Mouse (Mus musculus) stomach, postnatal 0 days (tissue): ENCODE measurements around the gene Tmem132d. TPM values are rescaled to one million over a fixed set of nuclear protein-coding genes. Genes with fewer than 3 reads are reported as not detected.

Experiments used
- ATAC-seq: fragments of 200-750 bp; cut with Nextera tagmentation; 2 replicates; pipeline ENCODE4 v1.8.0; 2017; ENCODE audit not compliant: low FRiP score, low TSS enrichment
- DNase-seq: peaks from one replicate; pipeline ENCODE4 v3.0.0-alpha.2; 2016; ENCODE audit warnings: low spot score
- H3K27ac ChIP-seq: fragments of 300-500 bp; sonication (generic); replicated peaks from 2 replicates; pipeline ENCODE4 v1.5.1; 2014; ENCODE audit warnings: mild to moderate bottlenecking, control low read depth
- H3K27me3 ChIP-seq: fragments of 300-500 bp; sonication (generic); 2 replicates; pipeline ENCODE4 v1.6.1; 2014; ENCODE audit warnings: low read length; ENCODE audit not compliant: control insufficient read depth, insufficient read depth
- H3K36me3 ChIP-seq: fragments of 300-500 bp; sonication (generic); 2 replicates; pipeline ENCODE4 v1.6.1; 2014; ENCODE audit warnings: low read length, mixed read lengths; ENCODE audit not compliant: control insufficient read depth, insufficient read depth
- H3K4me1 ChIP-seq: fragments of 300-500 bp; sonication (generic); replicated peaks from 2 replicates; pipeline ENCODE4 v1.6.1; 2014; ENCODE audit warnings: antibody characterized with exemption; ENCODE audit not compliant: control insufficient read depth, insufficient read depth
- H3K4me2 ChIP-seq: fragments of 300-500 bp; sonication (generic); replicated peaks from 2 replicates; pipeline ENCODE4 v1.6.1; 2014; ENCODE audit warnings: low read depth, mild to moderate bottlenecking, control low read depth, moderate library complexity
- H3K4me3 ChIP-seq: fragments of 300-500 bp; sonication (generic); 2 replicates; pipeline ENCODE4 v1.5.1; 2014; ENCODE audit warnings: low read depth, low read length, control low read depth
- H3K9ac ChIP-seq: fragments of 300-500 bp; sonication (generic); 2 replicates; pipeline ENCODE4 v1.6.1; 2014; ENCODE audit warnings: mild to moderate bottlenecking, low read length, control low read depth, mixed read lengths
- H3K9me3 ChIP-seq: fragments of 300-500 bp; sonication (generic); 2 replicates; pipeline ENCODE4 v1.6.1; 2016; ENCODE audit warnings: low read length; ENCODE audit not compliant: control insufficient read depth
- CTCF ChIP-seq: IDR thresholded peaks from 2 replicates; pipeline ENCODE4 v1.5.1; 2016; ENCODE audit warnings: antibody characterized with exemption, low read depth, mild to moderate bottlenecking, moderate library complexity
- EP300 ChIP-seq: optimal IDR thresholded peaks from 2 replicates; pipeline ENCODE3; 2016; ENCODE audit warnings: antibody characterized with exemption
- WGBS: fragments of 180-500 bp; shearing (Covaris S2); extraction: QIAGEN DNeasy Blood & Tissue Kit; methylation state at CpG from one replicate; pipeline ENCODE4 v1.1.7; 2014; 5-methylcytosine and 5-hydroxymethylcytosine counted together
- polyA plus RNA-seq: library from polyadenylated mRNA; unstranded; fragments of >200 nt; fragmentation: Nextera tagmentation; extraction: Ambion mirVana; gene quantifications from 2 replicates; pipeline ENCODE4 v1.2.1, GENCODE M21; 2015

The Tmem132d gene
- polyA plus RNA-seq, 1 experiment from 2014 or later: 0.16 TPM

- no peak overlapping the region for H3K4me2 ChIP-seq
- no peaks in the 10 kb centered on the region for H3K4me1 ChIP-seq
- WGBS: 90% methylated on average over 7 of the region's 7 CpGs
- no peaks in the 10 kb centered on the region for H3K36me3 ChIP-seq
- DNase-seq (no peak), ATAC-seq (no peak)
- H3K4me3 ChIP-seq: no peak overlapping the region
- H3K27me3 ChIP-seq: no peaks in the 10 kb centered on the region
- TF ChIP-seq EP300 (no peak), CTCF (no peak)
- H3K9ac ChIP-seq: no peak overlapping the region
- no peak overlapping the region for H3K27ac ChIP-seq
- H3K9me3 ChIP-seq: no peaks in the 10 kb centered on the region
Observed at GRCm38 (mm10) chr5:128369111-128369510, 63.8 kb downstream of the Tmem132d start.

GRCm38 (mm10) chr5:128365261-128365985 lies 67.5 kb downstream of the Tmem132d start:
- Histone ChIP-seq H3K4me1 (no peaks in the 10 kb centered on the region), H3K27ac (no peak overlapping the region), H3K4me3 (no peak overlapping the region), H3K27me3 (no peaks in the 10 kb centered on the region), H3K4me2 (no peak overlapping the region), H3K36me3 (no peaks in the 10 kb centered on the region), H3K9ac (no peak overlapping the region), H3K9me3 (no peaks in the 10 kb centered on the region)
- no peak for DNase-seq
- no peak for ATAC-seq
- no peak for TF ChIP-seq EP300
- TF ChIP-seq CTCF: no peak
- WGBS: 74% methylated on average over 3 of the region's 3 CpGs

DNA sequence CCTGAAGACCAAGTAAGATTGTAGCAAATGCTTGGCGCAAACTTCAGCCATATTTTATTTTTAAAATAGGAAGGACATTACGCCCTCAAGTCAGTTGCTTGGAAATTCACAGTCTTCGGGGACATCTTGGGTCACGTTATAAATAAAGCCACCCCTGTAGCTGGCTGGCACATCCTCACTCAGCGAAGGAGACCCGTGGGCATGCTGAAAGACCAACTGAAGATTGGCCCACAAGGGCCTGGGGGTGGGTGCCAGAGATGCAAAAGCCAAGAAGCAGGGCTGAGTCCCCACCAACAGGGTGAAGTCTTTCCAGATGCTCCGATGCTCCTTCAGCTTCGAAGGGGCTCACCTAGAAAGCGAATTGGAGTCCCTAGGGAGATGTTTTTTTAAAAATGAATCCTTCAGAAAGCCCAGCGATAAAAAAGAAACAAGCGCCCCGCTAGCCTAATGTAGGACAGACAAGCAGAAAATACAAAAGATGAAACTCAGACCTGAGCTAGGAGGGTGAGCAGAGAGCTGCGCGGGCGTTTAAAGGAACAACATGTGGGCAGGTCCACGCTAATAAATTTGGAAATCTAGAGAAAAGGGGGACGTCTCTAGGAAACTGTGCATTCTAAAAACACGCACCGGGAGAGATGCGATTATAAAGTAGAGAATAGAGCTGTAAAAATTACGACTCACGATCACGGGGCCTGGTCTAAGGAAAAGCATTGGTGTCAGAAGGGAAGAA lies 71.8 kb downstream of the Tmem132d start:
- Histone ChIP-seq H3K9ac (no peak overlapping the region), H3K36me3 (no peaks in the 10 kb centered on the region), H3K27ac (no peak overlapping the region), H3K4me3 (no peak overlapping the region), H3K9me3 (no peaks in the 10 kb centered on the region), H3K27me3 (no peaks in the 10 kb centered on the region), H3K4me1 (no peaks in the 10 kb centered on the region), H3K4me2 (no peak overlapping the region)
- ATAC-seq (no peak), DNase-seq (no peak)
- TF ChIP-seq CTCF: no peak
- TF ChIP-seq EP300: no peak
- WGBS: 71% methylated on average over 23 of the region's 23 CpGs

DNA sequence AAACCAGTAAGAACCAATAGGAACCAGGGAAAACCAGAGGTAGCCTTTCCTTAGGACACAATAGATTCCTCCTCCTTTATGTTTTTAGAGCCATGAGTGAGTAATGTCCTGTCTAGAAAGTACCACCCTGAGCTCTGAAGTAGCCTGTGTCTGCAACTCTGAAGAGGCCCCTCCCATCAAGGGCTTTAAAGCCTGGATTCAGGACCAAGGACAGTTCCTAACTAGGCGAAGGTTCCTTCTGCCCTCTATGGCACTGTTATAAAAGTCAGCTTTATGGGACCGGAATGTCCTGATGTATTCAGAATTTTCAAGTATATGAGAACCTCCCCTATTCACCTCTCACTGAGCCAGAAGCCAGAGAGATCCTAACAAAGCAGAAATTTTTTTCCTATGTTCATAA lies 84.0 kb downstream of the Tmem132d start:
- ATAC-seq (no peak), DNase-seq (no peak)
- H3K4me2 ChIP-seq: no peak overlapping the region
- no peaks in the 10 kb centered on the region for H3K27me3 ChIP-seq
- H3K27ac ChIP-seq: no peak overlapping the region
- no peak overlapping the region for H3K4me3 ChIP-seq
- no peak overlapping the region for H3K9ac ChIP-seq
- no peaks in the 10 kb centered on the region for H3K36me3 ChIP-seq
- H3K4me1 ChIP-seq: no peaks in the 10 kb centered on the region
- no peak for TF ChIP-seq CTCF
- TF ChIP-seq EP300: no peak
- no peaks in the 10 kb centered on the region for H3K9me3 ChIP-seq
- WGBS: 31% methylated on average over 2 of the region's 2 CpGs

GRCm38 (mm10) chr5:128336841-128337240 lies 96.0 kb downstream of the Tmem132d start:
- Histone ChIP-seq H3K36me3 (no peaks in the 10 kb centered on the region), H3K4me2 (no peak overlapping the region), H3K27ac (no peak overlapping the region), H3K9ac (no peak overlapping the region), H3K4me1 (no peaks in the 10 kb centered on the region), H3K9me3 (no peaks in the 10 kb centered on the region), H3K4me3 (no peak overlapping the region), H3K27me3 (no peaks in the 10 kb centered on the region)
- TF ChIP-seq CTCF: no peak
- TF ChIP-seq EP300: no peak
- 64% methylated on average over 7 of the region's 7 CpGs for WGBS
- ATAC-seq: no peak
- DNase-seq: no peak

GRCm38 (mm10) chr5:128332766-128333165 lies 100.1 kb downstream of the Tmem132d start:
- Histone ChIP-seq H3K4me2 (no peak overlapping the region), H3K27ac (no peak overlapping the region), H3K36me3 (no peaks in the 10 kb centered on the region), H3K9me3 (no peaks in the 10 kb centered on the region), H3K4me1 (no peaks in the 10 kb centered on the region), H3K9ac (no peak overlapping the region), H3K4me3 (no peak overlapping the region), H3K27me3 (no peaks in the 10 kb centered on the region)
- no peak for ATAC-seq
- DNase-seq: no peak
- TF ChIP-seq EP300: no peak
- TF ChIP-seq CTCF: no peak
- 73% methylated on average over 7 of the region's 7 CpGs for WGBS
